Mouse (Mus musculus) Patski (cell line): ENCODE data around the gene Mdfic. TPM values are rescaled to one million over a fixed set of nuclear protein-coding genes. Genes with fewer than 3 reads are reported as not detected.
A peak's percentile ranks its signal among the peaks of the same experiment; 100 is the strongest.

ENCODE experiments used
- ATAC-seq: fragments of 100-300 bp; one replicate; pipeline ENCODE4 v1.8.0; 2021
- CTCF ChIA-PET: fragments of 350-600 bp; sonication (Branson Sonifier 250); formaldehyde crosslinking; loops from one replicate; lab custom pipeline; 2022; ENCODE audit warnings: inconsistent platforms; lab: Charles Lee
- POLR2A ChIA-PET: fragments of 350-600 bp; sonication (Branson Sonifier 250); formaldehyde crosslinking; loops from one replicate; lab custom pipeline; 2022; ENCODE audit warnings: antibody characterized with exemption, inconsistent platforms; lab: Charles Lee
- DNase-seq: peaks from one replicate; pipeline ENCODE4 v3.0.0-alpha.2; 2011; ENCODE audit warnings: low read depth, low spot score
- H3K27me3 ChIP-seq: fragments of 371-371 bp; one replicate; pipeline ENCODE4 v1.5.1; 2021
- CTCF ChIP-seq: fragments of 100-300 bp; IDR thresholded peaks from one replicate; pipeline ENCODE4 v1.5.1; 2021
- in situ Hi-C: fragments of 300-500 bp; cut with MboI; formaldehyde crosslinking; loops from 3 replicates; pipeline ENCODE4 v1.11.1; 2018; ENCODE audit warnings: low pct_unique_long_range_greater_than_20kb, mixed read lengths
- polyA plus RNA-seq: library from polyadenylated mRNA; unstranded; gene quantifications from one replicate; pipeline ENCODE4 v1.2.3, GENCODE M21; 2021

The Mdfic gene
- polyA plus RNA-seq, 1 experiment from 2014 or later, result 123 TPM

GRCm38 (mm10) chr6:15789523-15790500, 69.4 kb downstream of the Mdfic start:
- in situ Hi-C loops, result loop anchor here (5.0 kb wide), 1 partner anchor 63 kb away; no protein-coding TSS in a partner anchor

GRCm38 (mm10) chr6:15792680-15793601, 72.5 kb downstream of the Mdfic start:
- CTCF ChIA-PET, result interaction anchor here (1.3 to 6.8 kb wide), 2 partner anchors 61 to 62 kb away, joined by 4 to 51 read pairs; no protein-coding TSS in a partner anchor
- POLR2A ChIA-PET, result no interaction called here
- TF ChIP-seq CTCF, result no peak
- H3K27me3 ChIP-seq, result no peaks in the 10 kb centered on the region
- in situ Hi-C loops, result loop anchor here (5.0 kb wide), 1 partner anchor 66 kb away; no protein-coding TSS in a partner anchor
- no peak for ATAC-seq
- DNase-seq, result no peak

More at GRCm38 (mm10) chr6:15789523-15790500, 69.4 kb downstream of the Mdfic start:
- CTCF ChIA-PET, result interaction anchor here (0.6 to 6.8 kb wide), 11 partner anchors 11 to 177 kb away, joined by 3 to 51 read pairs (median 4); partner anchors contain the start of gene Mdfic
- peak; percentile 85 for TF ChIP-seq CTCF
- DNase-seq, result no peak
- POLR2A ChIA-PET, result no interaction called here
- peak; percentile 80 for ATAC-seq
- H3K27me3 ChIP-seq, result no peaks in the 10 kb centered on the region

GRCm38 (mm10) chr6:15793602-15794345, 73.3 kb downstream of the Mdfic start:
- POLR2A ChIA-PET, result interaction anchor here (0.5 to 2.5 kb wide), 2 partner anchors 66 to 202 kb away, joined by 3 to 7 read pairs; no protein-coding TSS in a partner anchor
- ATAC-seq (peak; percentile 28), DNase-seq (no peak)
- in situ Hi-C loops, result loop anchor here (5.0 kb wide), 1 partner anchor 66 kb away; no protein-coding TSS in a partner anchor
- H3K27me3 ChIP-seq, result no peaks in the 10 kb centered on the region
- CTCF ChIA-PET, result interaction anchor here (1.3 kb wide), 1 partner anchor 63 kb away, joined by 4 read pairs; no protein-coding TSS in a partner anchor
- no peak for TF ChIP-seq CTCF

DNA sequence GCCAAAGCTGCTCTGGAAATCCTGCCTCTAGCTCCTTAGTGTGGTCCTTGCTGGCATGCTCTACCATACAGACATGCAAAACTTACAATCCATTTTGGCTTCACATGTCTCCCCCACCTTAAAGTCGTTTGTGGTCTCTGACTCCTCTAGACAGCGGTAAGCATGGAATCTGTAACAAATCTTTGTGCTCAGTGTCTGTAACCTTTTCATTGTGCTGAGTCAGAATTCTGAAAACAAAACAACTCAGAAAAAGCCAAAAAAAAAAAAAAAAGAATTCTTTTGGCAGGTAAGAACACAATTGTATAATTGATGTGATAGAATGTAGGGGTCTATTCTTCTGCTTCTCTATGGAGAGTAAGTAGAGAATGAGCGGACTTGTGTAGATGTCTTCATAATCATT, 74.3 kb downstream of the Mdfic start:
- POLR2A ChIA-PET, result interaction anchor here (0.5 to 2.5 kb wide), 3 partner anchors 16 to 203 kb away, joined by 3 to 7 read pairs (median 4); no protein-coding TSS in a partner anchor
- H3K27me3 ChIP-seq, result no peaks in the 10 kb centered on the region
- DNase-seq (no peak), ATAC-seq (no peak)
- CTCF ChIA-PET, result interaction anchor here (1.0 to 1.3 kb wide), 2 partner anchors 10 to 64 kb away, joined by 4 to 5 read pairs; no protein-coding TSS in a partner anchor
- no peak for TF ChIP-seq CTCF
- in situ Hi-C loops, result loop anchor here (5.0 kb wide), 1 partner anchor 68 kb away; no protein-coding TSS in a partner anchor

DNA sequence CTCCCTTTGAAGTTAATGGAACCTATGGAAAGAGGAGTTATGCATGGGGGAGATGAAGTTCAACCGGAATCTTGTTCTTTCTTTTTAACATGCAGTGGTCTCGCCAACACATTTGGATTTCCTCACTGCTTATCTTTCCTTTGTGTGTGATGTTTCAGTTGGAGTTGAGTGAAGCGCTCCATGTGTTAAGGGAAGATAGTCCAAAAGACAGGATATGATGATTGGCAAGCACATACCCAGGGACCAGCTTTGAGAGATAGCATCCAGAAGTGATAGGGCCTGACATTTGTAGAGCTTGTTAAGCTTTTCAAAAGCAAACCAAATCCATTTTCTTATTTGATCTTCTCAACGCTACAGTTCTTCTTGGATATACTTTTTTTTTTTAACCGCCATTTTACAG, 86.9 kb downstream of the Mdfic start:
- in situ Hi-C loops, result no loop called here
- ChIA-PET POLR2A (no interaction called here), CTCF (interaction anchor here (0.9 kb wide), 1 partner anchor 80 kb away, joined by 3 read pairs; no protein-coding TSS in a partner anchor)
- TF ChIP-seq CTCF, result no peak
- no peak for ATAC-seq
- H3K27me3 ChIP-seq, result no peaks in the 10 kb centered on the region
- no peak for DNase-seq

DNA sequence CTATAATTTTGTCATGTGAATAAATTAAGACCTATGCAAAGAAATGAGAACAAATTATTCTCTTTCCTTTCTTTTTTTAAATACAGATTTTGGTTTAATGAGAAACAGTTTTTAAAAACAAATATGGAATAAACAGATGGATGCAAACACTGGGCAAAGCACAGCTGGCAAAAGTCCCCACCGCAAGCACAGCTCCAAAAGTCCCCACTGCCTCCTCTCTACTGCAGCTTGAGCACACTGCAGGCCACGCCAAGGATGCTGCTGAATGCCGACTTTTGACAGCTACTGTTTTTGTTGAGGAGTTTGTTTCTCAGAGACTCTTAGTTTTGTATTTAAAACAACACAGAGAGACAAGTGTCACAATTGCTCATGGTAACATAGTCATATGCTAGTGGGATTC, 104.8 kb downstream of the Mdfic start:
- DNase-seq, result no peak
- in situ Hi-C loops, result no loop called here
- no peaks in the 10 kb centered on the region for H3K27me3 ChIP-seq
- POLR2A ChIA-PET, result no interaction called here
- no peak for ATAC-seq
- no peak for TF ChIP-seq CTCF
- CTCF ChIA-PET, result no interaction called here

GRCm38 (mm10) chr6:15829812-15830211, 109.4 kb downstream of the Mdfic start:
- ATAC-seq, result peak; percentile 80
- in situ Hi-C loops, result no loop called here
- CTCF ChIA-PET, result interaction anchor here (0.8 to 2.3 kb wide), 2 partner anchors 12 to 14 kb away, joined by 3 to 6 read pairs; no protein-coding TSS in a partner anchor
- peak; percentile 33 for DNase-seq
- POLR2A ChIA-PET, result interaction anchor here (0.5 kb wide), 1 partner anchor 186 kb away, joined by 3 read pairs; no protein-coding TSS in a partner anchor
- no peak for TF ChIP-seq CTCF
- no peaks in the 10 kb centered on the region for H3K27me3 ChIP-seq

GRCm38 (mm10) chr6:15830651-15831050, 110.2 kb downstream of the Mdfic start:
- TF ChIP-seq CTCF, result no peak
- ChIA-PET CTCF (interaction anchor here (0.7 to 2.3 kb wide), 3 partner anchors 11 to 99 kb away, joined by 3 to 6 read pairs (median 3); no protein-coding TSS in a partner anchor), POLR2A (no interaction called here)
- in situ Hi-C loops, result no loop called here
- H3K27me3 ChIP-seq, result no peaks in the 10 kb centered on the region
- DNase-seq, result no peak
- no peak for ATAC-seq

DNA sequence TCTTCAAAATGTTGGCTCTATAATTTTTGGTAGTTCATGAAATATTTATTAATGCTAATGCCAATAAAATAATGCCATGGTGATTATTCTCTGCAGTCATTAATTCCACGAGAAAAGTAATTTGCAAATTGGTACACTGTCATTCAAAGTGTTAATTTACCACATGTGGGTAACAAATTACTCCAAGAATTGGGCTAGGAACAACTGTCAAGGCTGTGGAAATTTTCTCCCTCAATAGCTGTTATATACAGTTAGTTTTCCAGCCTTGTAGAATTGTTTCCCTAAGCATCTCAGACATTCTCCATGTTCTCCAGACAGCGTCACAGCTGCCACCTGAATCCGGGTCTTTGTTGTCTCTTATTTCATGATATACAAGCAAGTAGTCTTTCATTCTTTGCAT, 117.2 kb downstream of the Mdfic start:
- TF ChIP-seq CTCF, result no peak
- DNase-seq, result no peak
- ChIA-PET CTCF (no interaction called here), POLR2A (interaction anchor here (0.6 kb wide), 1 partner anchor 9 kb away, joined by 3 read pairs; no protein-coding TSS in a partner anchor)
- no peak for ATAC-seq
- in situ Hi-C loops, result no loop called here
- H3K27me3 ChIP-seq, result no peaks in the 10 kb centered on the region
